10 mouse cellular contexts compared by ENCODE assay signal in the genomic region with DNA sequence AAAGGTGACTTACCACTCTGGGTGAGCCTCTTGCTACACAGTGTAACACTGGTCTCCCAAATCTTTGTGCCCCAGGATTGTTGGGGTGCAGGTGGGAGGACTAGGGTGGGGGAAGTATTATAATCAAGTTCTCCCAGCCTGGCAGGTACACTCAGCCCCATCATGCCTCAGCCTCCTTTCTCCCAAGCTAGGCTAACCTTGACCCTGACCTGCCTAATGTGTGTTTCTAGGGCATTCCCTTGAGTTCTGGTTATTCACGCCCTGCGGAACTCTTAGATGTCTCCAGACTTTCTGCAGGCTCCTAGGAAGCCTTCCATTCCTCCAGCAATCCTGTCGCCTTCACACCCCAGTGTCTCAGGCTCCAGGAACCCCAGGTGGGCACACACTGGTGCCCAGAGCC.
DNase-seq lines count a peak whose midpoint lies in the region; ATAC-seq lines count a peak whose summit lies in the region.
"Had no signal": no experiment of that assay in that cellular context is flagged by ENCODE, and none has a peak within 500 bp of the region (broad histone marks: within the 10 kb centered on the region; RNA-seq: fewer than 3 reads in every experiment).

No protein-coding gene starts in this region.

- 42% methylated on average over 3 of the region's 3 CpGs for WGBS in kidney, embryonic 15.5 days
- WGBS in forebrain, embryonic 16.5 days, result 21% methylated on average over 3 of the region's 3 CpGs
- 14% methylated on average over 3 of the region's 3 CpGs for WGBS in midbrain, embryonic 12.5 days
- 55% methylated on average over 3 of the region's 3 CpGs for WGBS in liver, embryonic 12.5 days (ENCODE audit: insufficient replicate concordance)

- peak overlapping the region; percentile 75 for H3K27ac ChIP-seq in kidney, embryonic 15.5 days
- peak overlapping the region; percentile 77 for H3K27ac ChIP-seq in forebrain, embryonic 16.5 days (ENCODE audit: low read length)
- H3K27ac ChIP-seq in midbrain, embryonic 12.5 days (replicated peaks), result peak overlapping the region; percentile 87
- no peak overlapping the region for H3K27ac ChIP-seq in liver, embryonic 12.5 days
- H3K27ac ChIP-seq: layer of hippocampus, adult 2 months; liver, embryonic 14.5 days had no signal

- no peak for DNase-seq in kidney, adult 8-10 months
- peak; percentile 31 for DNase-seq in ZHBTc4 (ENCODE audit: low read depth, low spot score)
- no peak for DNase-seq in urinary bladder, postnatal 14 days (ENCODE audit: low spot score)

- no peak overlapping the region for H3K4me2 ChIP-seq in kidney, embryonic 15.5 days
- no peak overlapping the region for H3K4me2 ChIP-seq in forebrain, embryonic 16.5 days (ENCODE audit: low read length)
- H3K4me2 ChIP-seq in midbrain, embryonic 12.5 days (replicated peaks), result peak overlapping the region; percentile 35
- H3K4me2 ChIP-seq in liver, embryonic 12.5 days, result no peak overlapping the region

- peaks cover 9% of the 10 kb centered on the region for H3K27me3 ChIP-seq in kidney, embryonic 15.5 days
- no peaks in the 10 kb centered on the region for H3K27me3 ChIP-seq in forebrain, embryonic 16.5 days (replicated peaks; ENCODE audit: control insufficient read depth, insufficient read depth, low read length)
- peaks cover 89% of the 10 kb centered on the region for H3K27me3 ChIP-seq in midbrain, embryonic 12.5 days
- H3K27me3 ChIP-seq in liver, embryonic 12.5 days (replicated peaks), result peaks cover 63% of the 10 kb centered on the region

- H3K9ac ChIP-seq in kidney, embryonic 15.5 days, result no peak overlapping the region
- no peak overlapping the region for H3K9ac ChIP-seq in forebrain, embryonic 16.5 days (replicated peaks; ENCODE audit: low read depth, low read length)
- no peak overlapping the region for H3K9ac ChIP-seq in midbrain, embryonic 12.5 days (replicated peaks)
- no peak overlapping the region for H3K9ac ChIP-seq in liver, embryonic 12.5 days
- H3K9ac ChIP-seq: liver, embryonic 14.5 days had no signal

- peaks cover 55% of the 10 kb centered on the region for H3K4me1 ChIP-seq in kidney, embryonic 15.5 days
- H3K4me1 ChIP-seq in forebrain, embryonic 16.5 days (replicated peaks; ENCODE audit: control insufficient read depth, insufficient read depth, low read length), result peaks cover 56% of the 10 kb centered on the region
- peaks cover 70% of the 10 kb centered on the region for H3K4me1 ChIP-seq in midbrain, embryonic 12.5 days
- H3K4me1 ChIP-seq in liver, embryonic 12.5 days, result peaks cover 9% of the 10 kb centered on the region

- H3K36me3 ChIP-seq in kidney, embryonic 15.5 days, result no peaks in the 10 kb centered on the region
- no peaks in the 10 kb centered on the region for H3K36me3 ChIP-seq in forebrain, embryonic 16.5 days (ENCODE audit: control insufficient read depth, insufficient read depth)
- H3K36me3 ChIP-seq in midbrain, embryonic 12.5 days, result no peaks in the 10 kb centered on the region
- no peaks in the 10 kb centered on the region for H3K36me3 ChIP-seq in liver, embryonic 12.5 days

- ATAC-seq in kidney, embryonic 15.5 days (replicated peaks; ENCODE audit: low FRiP score), result no peak
- no peak for ATAC-seq in forebrain, embryonic 16.5 days
- ATAC-seq in midbrain, embryonic 12.5 days (ENCODE audit: low FRiP score, low read depth), result no peak
- no peak for ATAC-seq in granulocyte monocyte progenitor cell, adult 5-6 weeks (replicated peaks; ENCODE audit: poor library complexity, severe bottlenecking)
- no peak for ATAC-seq in liver, embryonic 12.5 days

- H3K9me3 ChIP-seq in kidney, embryonic 15.5 days (replicated peaks), result no peaks in the 10 kb centered on the region
- H3K9me3 ChIP-seq in forebrain, embryonic 16.5 days (ENCODE audit: control insufficient read depth, low read length), result no peaks in the 10 kb centered on the region
- no peaks in the 10 kb centered on the region for H3K9me3 ChIP-seq in midbrain, embryonic 12.5 days
- no peaks in the 10 kb centered on the region for H3K9me3 ChIP-seq in liver, embryonic 12.5 days (replicated peaks)

- H3K4me3 ChIP-seq in kidney, embryonic 15.5 days (replicated peaks), result no peak overlapping the region
- no peak overlapping the region for H3K4me3 ChIP-seq in forebrain, embryonic 16.5 days (replicated peaks; ENCODE audit: low read length)
- no peak overlapping the region for H3K4me3 ChIP-seq in midbrain, embryonic 12.5 days
- H3K4me3 ChIP-seq in liver, embryonic 12.5 days, result no peak overlapping the region
- H3K4me3 ChIP-seq: layer of hippocampus, adult 2 months had no signal
